In genomic region chr6:83038496-83039012, GRCm38 (mm10) we compare ENCODE assay signal across 8 mouse cellular contexts. TPM values are rescaled to one million over a fixed set of nuclear protein-coding genes. Genes with fewer than 3 reads are reported as not detected.
DNase-seq lines count a peak whose midpoint lies in the region; ATAC-seq and TF ChIP-seq lines count a peak whose summit lies in the region.

No protein-coding gene starts in this region.

- no peaks in the 10 kb centered on the region for H3K36me3 ChIP-seq in forebrain, embryonic 13.5 days (ENCODE audit: poor library complexity, severe bottlenecking)
- no peaks in the 10 kb centered on the region for H3K36me3 ChIP-seq in heart, postnatal 0 days (replicated peaks; ENCODE audit: control insufficient read depth, insufficient read depth, low read length)
- no peaks in the 10 kb centered on the region for H3K36me3 ChIP-seq in liver, embryonic 12.5 days

- peak overlapping the region; percentile 31 for H3K4me3 ChIP-seq in forebrain, embryonic 13.5 days
- peak overlapping the region; percentile 30 for H3K4me3 ChIP-seq in heart, postnatal 0 days (ENCODE audit: low read depth, low read length)
- peak overlapping the region; percentile 30 for H3K4me3 ChIP-seq in liver, embryonic 12.5 days

- no peak for TF ChIP-seq EP300 in heart, postnatal 0 days (IDR thresholded peaks at IDR 0.05; ENCODE audit: low read depth)

- H3K27me3 ChIP-seq in forebrain, embryonic 13.5 days: peaks cover 10% of the 10 kb centered on the region; the same call in 1 of the 2 replicates
- 0 out of 2 replicates have a peak, but pooled peaks cover 3% of the 10 kb centered on the region for H3K27me3 ChIP-seq in heart, postnatal 0 days (ENCODE audit: control insufficient read depth, insufficient read depth, low read length)
- peaks cover 28% of the 10 kb centered on the region; the same call in 1 of the 2 replicates for H3K27me3 ChIP-seq in liver, embryonic 12.5 days (replicated peaks)

- peak; percentile 66 for ATAC-seq in forebrain, embryonic 13.5 days
- peak; percentile 67 for ATAC-seq in heart, postnatal 0 days (ENCODE audit: insufficient read depth, low read depth)
- ATAC-seq in liver, embryonic 12.5 days: peak; percentile 98

- peak overlapping the region; percentile 65 for H3K4me2 ChIP-seq in forebrain, embryonic 13.5 days
- H3K4me2 ChIP-seq in heart, postnatal 0 days (ENCODE audit: low read depth, low read length): peak overlapping the region; percentile 56
- peak overlapping the region; percentile 66 for H3K4me2 ChIP-seq in liver, embryonic 12.5 days

- no peak for TF ChIP-seq CTCF in heart, postnatal 0 days (IDR thresholded peaks at IDR 0.05; ENCODE audit: low read depth)

- peak overlapping the region; percentile 40; the same call in 1 of the 2 replicates for H3K9ac ChIP-seq in forebrain, embryonic 13.5 days
- no peak overlapping the region for H3K9ac ChIP-seq in heart, postnatal 0 days (replicated peaks; ENCODE audit: low read depth, low read length)
- peak overlapping the region; percentile 62 for H3K9ac ChIP-seq in liver, embryonic 12.5 days

- DNase-seq in CD4-positive helper T cell, adult 2 months (ENCODE audit: low read depth, low spot score): peak; percentile 87
- peak; percentile 89 for DNase-seq in c-Kit-positive CD71-positive TER-119-positive erythroid progenitor cells, embryonic 14.5 days (ENCODE audit: low spot score)
- peak; percentile 69 for DNase-seq in heart, postnatal 0 days (ENCODE audit: low spot score)
- DNase-seq in kidney, postnatal 25 days: peak; percentile 95
- DNase-seq in naive thymus-derived CD4-positive, alpha-beta T cell, adult 2 months (ENCODE audit: low read depth): peak; percentile 95
- peak; percentile 95 to 98 for DNase-seq in spleen, postnatal 4 days (ENCODE audit: low spot score in 2 of 2)

- H3K4me1 ChIP-seq in forebrain, embryonic 13.5 days: peaks cover 23% of the 10 kb centered on the region
- H3K4me1 ChIP-seq in heart, postnatal 0 days (ENCODE audit: control insufficient read depth, insufficient read depth): peaks cover 14% of the 10 kb centered on the region
- peaks cover 43% of the 10 kb centered on the region for H3K4me1 ChIP-seq in liver, embryonic 12.5 days

- 9% methylated on average over 24 of the region's 24 CpGs for WGBS in forebrain, embryonic 13.5 days
- 13% methylated on average over 24 of the region's 24 CpGs for WGBS in heart, postnatal 0 days
- WGBS in liver, embryonic 12.5 days (ENCODE audit: insufficient replicate concordance): 13% methylated on average over 24 of the region's 24 CpGs

- H3K27ac ChIP-seq in forebrain, embryonic 13.5 days: no peak overlapping the region
- H3K27ac ChIP-seq in heart, postnatal 0 days (ENCODE audit: low read depth): no peak overlapping the region
- H3K27ac ChIP-seq in liver, embryonic 12.5 days: peak overlapping the region; percentile 92

- no peaks in the 10 kb centered on the region for H3K9me3 ChIP-seq in forebrain, embryonic 13.5 days (replicated peaks)
- no peaks in the 10 kb centered on the region for H3K9me3 ChIP-seq in heart, postnatal 0 days (replicated peaks; ENCODE audit: control insufficient read depth, low read length)
- H3K9me3 ChIP-seq in liver, embryonic 12.5 days (replicated peaks): no peaks in the 10 kb centered on the region

RNA-seq across cellular contexts. Expression of gene Loxl3, which starts 4.6 kb away (rescaled TPM):
- 5.4 and 6.2 TPM in 2 replicates for polyA plus RNA-seq in forebrain, embryonic 13.5 days (2015; fragmentation: Nextera tagmentation; extraction: Ambion mirVana)
- total RNA-seq in heart, postnatal 0 days (2014; rRNA removed; ENCODE audit: low replicate concordance): 9.0 and 9.8 TPM in 2 replicates
- polyA plus RNA-seq in heart, postnatal 0 days (2015; fragmentation: Nextera tagmentation; extraction: Ambion mirVana): 3.8 and 4.3 TPM in 2 replicates
- 3.1 and 3.2 TPM in 2 replicates for polyA plus RNA-seq in liver, embryonic 12.5 days (2016; fragmentation: Nextera tagmentation; extraction: Ambion mirVana)

RNA-seq across cellular contexts. Expression of gene Dok1, which starts 5.3 kb away (rescaled TPM):
- 2.8 and 3.8 TPM in 2 replicates for polyA plus RNA-seq in forebrain, embryonic 13.5 days (2015; fragmentation: Nextera tagmentation; extraction: Ambion mirVana)
- total RNA-seq in heart, postnatal 0 days (2014; rRNA removed; ENCODE audit: low replicate concordance): 9.2 and 11.5 TPM in 2 replicates
- 6.1 and 6.3 TPM in 2 replicates for polyA plus RNA-seq in heart, postnatal 0 days (2015; fragmentation: Nextera tagmentation; extraction: Ambion mirVana)
- polyA plus RNA-seq in liver, embryonic 12.5 days (2016; fragmentation: Nextera tagmentation; extraction: Ambion mirVana): 22.2 and 22.6 TPM in 2 replicates

RNA-seq across cellular contexts. Expression of gene Aup1, which starts 15.8 kb away (rescaled TPM):
- 144 and 154 TPM in 2 replicates for polyA plus RNA-seq in forebrain, embryonic 13.5 days (2015; fragmentation: Nextera tagmentation; extraction: Ambion mirVana)
- 156 and 219 TPM in 2 replicates for total RNA-seq in heart, postnatal 0 days (2014; rRNA removed; ENCODE audit: low replicate concordance)
- polyA plus RNA-seq in heart, postnatal 0 days (2015; fragmentation: Nextera tagmentation; extraction: Ambion mirVana): 104 and 108 TPM in 2 replicates
- polyA plus RNA-seq in liver, embryonic 12.5 days (2016; fragmentation: Nextera tagmentation; extraction: Ambion mirVana): 215 and 233 TPM in 2 replicates

RNA-seq across cellular contexts. Expression of gene Htra2, which starts 16.5 kb away (rescaled TPM):
- 60.6 and 65.8 TPM in 2 replicates for polyA plus RNA-seq in forebrain, embryonic 13.5 days (2015; fragmentation: Nextera tagmentation; extraction: Ambion mirVana)
- 46.3 and 50.3 TPM in 2 replicates for total RNA-seq in heart, postnatal 0 days (2014; rRNA removed; ENCODE audit: low replicate concordance)
- polyA plus RNA-seq in heart, postnatal 0 days (2015; fragmentation: Nextera tagmentation; extraction: Ambion mirVana): 55.4 and 61.9 TPM in 2 replicates
- polyA plus RNA-seq in liver, embryonic 12.5 days (2016; fragmentation: Nextera tagmentation; extraction: Ambion mirVana): 147 and 154 TPM in 2 replicates

RNA-seq across cellular contexts. Expression of gene Dqx1, which starts 19.1 kb away (rescaled TPM):
- 0.53 and 0.59 TPM in 2 replicates for polyA plus RNA-seq in forebrain, embryonic 13.5 days (2015; fragmentation: Nextera tagmentation; extraction: Ambion mirVana)
- not detected in 2 replicates for total RNA-seq in heart, postnatal 0 days (2014; rRNA removed; ENCODE audit: low replicate concordance)
- 0.08 and 0.32 TPM in 2 replicates for polyA plus RNA-seq in heart, postnatal 0 days (2015; fragmentation: Nextera tagmentation; extraction: Ambion mirVana)
- 5.0 and 5.4 TPM in 2 replicates for polyA plus RNA-seq in liver, embryonic 12.5 days (2016; fragmentation: Nextera tagmentation; extraction: Ambion mirVana)
